Mouse (Mus musculus) neural tube, embryonic 14.5 days (tissue): Measurements from ENCODE around the gene Fat3. TPM values are rescaled to one million over a fixed set of nuclear protein-coding genes. Genes with fewer than 3 reads are reported as not detected.

ENCODE experiments used
- ATAC-seq: fragments of 200-750 bp; cut with Nextera tagmentation; 2 replicates; pipeline ENCODE4 v1.8.0; 2017; ENCODE audit warnings: low read depth, mild to moderate bottlenecking, moderate TSS enrichment, moderate library complexity
- H3K27ac ChIP-seq: fragments of 300-500 bp; sonication (generic); 2 replicates; pipeline ENCODE4 v1.5.1; 2014; ENCODE audit warnings: low read depth, mild to moderate bottlenecking, control low read depth, low read length, moderate library complexity, mixed read lengths
- H3K27me3 ChIP-seq: fragments of 300-500 bp; sonication (generic); 2 replicates; pipeline ENCODE4 v1.6.1; 2014; ENCODE audit warnings: low read length; ENCODE audit not compliant: control insufficient read depth, insufficient read depth
- H3K36me3 ChIP-seq: fragments of 300-500 bp; sonication (generic); 2 replicates; pipeline ENCODE4 v1.6.1; 2014; ENCODE audit warnings: low read length, mixed read lengths; ENCODE audit not compliant: control insufficient read depth, insufficient read depth
- H3K4me1 ChIP-seq: fragments of 300-500 bp; sonication (generic); 2 replicates; pipeline ENCODE4 v1.6.1; 2014; ENCODE audit warnings: low read length; ENCODE audit not compliant: control insufficient read depth, insufficient read depth
- H3K4me2 ChIP-seq: fragments of 300-500 bp; sonication (generic); 2 replicates; pipeline ENCODE4 v1.6.1; 2014; ENCODE audit warnings: mild to moderate bottlenecking, low read depth, low read length, control low read depth
- H3K4me3 ChIP-seq: fragments of 300-500 bp; sonication (generic); 2 replicates; pipeline ENCODE4 v1.5.1; 2014; ENCODE audit warnings: low read depth, low read length, control low read depth, mixed read lengths
- H3K9ac ChIP-seq: fragments of 300-500 bp; sonication (generic); replicated peaks from 2 replicates; pipeline ENCODE4 v1.6.1; 2014; ENCODE audit warnings: low read depth, mild to moderate bottlenecking, control low read depth, low read length, mixed read lengths
- H3K9me3 ChIP-seq: fragments of 300-500 bp; sonication (generic); 2 replicates; pipeline ENCODE4 v1.6.1; 2016; ENCODE audit warnings: low read length; ENCODE audit not compliant: control insufficient read depth
- WGBS: fragments of 180-500 bp; shearing (Covaris S2); extraction: QIAGEN DNeasy Blood & Tissue Kit; methylation state at CpG from one replicate; pipeline ENCODE4 v1.1.7; 2014; 5-methylcytosine and 5-hydroxymethylcytosine counted together
- polyA plus RNA-seq: library from polyadenylated mRNA; unstranded; fragments of >200 nt; fragmentation: Nextera tagmentation; extraction: Ambion mirVana; gene quantifications from 2 replicates; pipeline ENCODE4 v1.2.1, GENCODE M21; 2014

Fat3 gene
- polyA plus RNA-seq, 1 experiment from 2014 or later: 21.4 TPM

DNA sequence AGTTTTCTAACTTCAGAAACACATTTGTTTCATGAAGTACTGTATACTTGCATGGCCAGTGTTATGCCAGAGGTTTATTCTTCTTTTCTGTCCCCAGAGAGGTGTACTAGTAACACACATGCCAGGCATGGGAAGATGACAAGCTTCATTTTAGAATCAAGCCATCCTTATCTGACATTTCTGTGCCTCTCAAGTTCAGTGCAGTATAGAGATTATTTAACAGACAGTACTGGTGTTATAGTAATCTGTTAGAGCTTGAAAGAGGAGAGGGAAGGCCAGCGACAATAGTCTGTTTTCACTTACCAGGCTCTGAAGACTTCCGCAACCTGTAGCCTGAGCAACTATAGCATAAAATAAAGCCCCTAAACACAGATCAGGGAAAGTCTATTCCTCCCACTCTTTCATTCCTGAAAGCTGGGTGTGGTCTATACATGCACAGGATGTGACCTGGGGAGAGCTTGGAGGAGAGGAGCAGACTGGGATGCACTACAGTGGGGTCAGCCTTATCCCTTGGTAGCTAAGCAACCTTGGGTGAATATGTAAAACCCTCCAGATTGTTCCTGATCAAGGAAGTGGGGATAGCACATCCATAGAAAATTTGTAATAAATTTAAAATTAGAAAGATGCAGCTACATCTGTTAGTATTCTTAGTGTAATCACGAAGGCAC is 557.5 kb downstream of the Fat3 start:
- H3K9me3 ChIP-seq: no peaks in the 10 kb centered on the region
- no peak overlapping the region for H3K4me3 ChIP-seq
- 82% methylated on average over 3 of the region's 3 CpGs for WGBS
- H3K9ac ChIP-seq: no peak overlapping the region
- no peaks in the 10 kb centered on the region for H3K27me3 ChIP-seq
- no peak overlapping the region for H3K4me2 ChIP-seq
- no peak for ATAC-seq
- peaks cover 4% of the 10 kb centered on the region; the same call in 1 of the 2 replicates for H3K4me1 ChIP-seq
- H3K36me3 ChIP-seq: 0 out of 2 replicates have a peak, but pooled peaks cover 3% of the 10 kb centered on the region
- H3K27ac ChIP-seq: no peak overlapping the region

DNA sequence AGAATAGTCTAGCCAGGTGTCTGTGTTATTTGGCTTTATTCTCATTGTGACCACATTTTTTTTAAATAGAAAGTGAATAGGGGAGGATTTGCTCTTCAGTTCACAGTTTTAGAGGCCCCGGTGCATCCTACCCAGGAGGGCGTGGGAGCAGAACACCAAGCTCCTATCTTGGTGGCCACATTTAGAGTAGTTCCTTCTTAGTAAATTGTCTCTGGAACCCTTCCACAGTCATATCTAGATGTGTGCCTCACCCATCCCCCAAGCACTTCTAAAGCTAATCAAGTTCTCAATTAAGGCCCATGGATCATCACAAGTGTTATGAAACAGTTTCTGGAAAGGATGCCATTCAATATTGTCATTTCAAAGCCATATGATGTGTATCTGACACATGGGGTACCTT is 559.3 kb downstream of the Fat3 start:
- Histone ChIP-seq H3K27me3 (no peaks in the 10 kb centered on the region), H3K9me3 (no peaks in the 10 kb centered on the region), H3K4me3 (no peak overlapping the region), H3K4me2 (no peak overlapping the region), H3K36me3 (0 out of 2 replicates have a peak, but pooled peaks cover 3% of the 10 kb centered on the region), H3K4me1 (peaks cover 4% of the 10 kb centered on the region; the same call in 1 of the 2 replicates), H3K27ac (no peak overlapping the region), H3K9ac (no peak overlapping the region)
- 98% methylated on average over 2 of the region's 2 CpGs for WGBS
- ATAC-seq: no peak

DNA sequence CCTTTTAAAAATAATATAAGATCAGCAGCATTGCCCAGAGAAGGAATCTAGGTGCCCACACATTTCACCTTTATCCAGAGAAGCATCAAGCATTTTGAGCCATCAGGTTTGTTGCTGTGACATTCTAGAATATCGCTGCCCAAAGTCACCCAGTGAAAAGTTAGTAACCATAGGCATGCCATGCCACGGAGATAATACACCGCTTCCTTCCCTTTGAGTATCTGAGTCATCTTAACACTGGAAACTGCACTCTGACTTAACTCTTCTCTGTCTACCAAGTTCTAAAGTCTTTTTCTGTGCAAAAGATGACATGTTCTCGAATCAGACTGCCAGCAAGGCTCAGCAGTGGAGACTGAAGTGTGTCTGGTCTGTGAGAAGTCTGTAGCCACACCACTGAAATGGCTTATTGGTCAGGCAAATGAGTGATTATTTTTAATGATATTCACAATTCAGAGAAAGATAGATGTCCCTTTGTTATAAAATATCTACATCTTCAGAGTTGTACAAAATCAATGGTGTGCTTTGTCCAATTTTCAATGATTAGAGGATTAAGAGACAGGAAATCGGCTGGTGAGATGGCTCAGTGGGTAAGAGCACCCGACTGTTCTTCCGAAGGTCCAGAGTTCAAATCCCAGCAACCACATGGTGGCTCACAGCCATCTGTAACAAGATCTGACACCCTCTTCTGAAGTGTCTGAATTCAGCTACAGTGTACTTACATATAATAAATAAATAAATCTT is 560.0 kb downstream of the Fat3 start:
- H3K36me3 ChIP-seq: 0 out of 2 replicates have a peak, but pooled peaks cover 3% of the 10 kb centered on the region
- WGBS: 88% methylated on average over 7 of the region's 7 CpGs
- H3K9me3 ChIP-seq: no peaks in the 10 kb centered on the region
- H3K9ac ChIP-seq: no peak overlapping the region
- H3K4me2 ChIP-seq: no peak overlapping the region
- peaks cover 4% of the 10 kb centered on the region; the same call in 1 of the 2 replicates for H3K4me1 ChIP-seq
- ATAC-seq: no peak
- no peaks in the 10 kb centered on the region for H3K27me3 ChIP-seq
- no peak overlapping the region for H3K4me3 ChIP-seq
- H3K27ac ChIP-seq: no peak overlapping the region

DNA sequence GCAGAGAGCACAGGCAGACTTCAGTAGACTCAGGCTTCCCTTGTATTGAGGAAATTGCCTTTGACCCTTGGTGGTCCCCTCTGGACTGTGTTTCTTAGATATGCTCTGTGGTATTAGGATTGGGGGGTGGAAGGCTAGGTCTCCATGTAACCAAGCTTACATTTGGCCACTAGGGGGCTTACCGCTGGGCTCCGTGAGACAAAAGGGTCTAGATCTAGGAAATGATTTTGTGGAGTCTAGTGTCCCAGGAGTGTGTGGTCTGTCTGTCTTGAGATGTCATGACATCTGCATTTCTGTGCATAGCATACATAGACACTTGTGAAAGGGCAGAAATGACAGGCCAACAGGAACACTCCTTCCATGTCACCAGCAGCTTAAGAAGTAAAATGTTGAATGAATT is 561.5 kb downstream of the Fat3 start:
- Histone ChIP-seq H3K4me2 (no peak overlapping the region), H3K4me3 (no peak overlapping the region), H3K27ac (no peak overlapping the region), H3K27me3 (no peaks in the 10 kb centered on the region), H3K9ac (no peak overlapping the region), H3K9me3 (no peaks in the 10 kb centered on the region), H3K4me1 (peaks cover 4% of the 10 kb centered on the region; the same call in 1 of the 2 replicates), H3K36me3 (0 out of 2 replicates have a peak, but pooled peaks cover 2% of the 10 kb centered on the region)
- no peak for ATAC-seq
- WGBS: 55% methylated on average over 2 of the region's 2 CpGs

DNA sequence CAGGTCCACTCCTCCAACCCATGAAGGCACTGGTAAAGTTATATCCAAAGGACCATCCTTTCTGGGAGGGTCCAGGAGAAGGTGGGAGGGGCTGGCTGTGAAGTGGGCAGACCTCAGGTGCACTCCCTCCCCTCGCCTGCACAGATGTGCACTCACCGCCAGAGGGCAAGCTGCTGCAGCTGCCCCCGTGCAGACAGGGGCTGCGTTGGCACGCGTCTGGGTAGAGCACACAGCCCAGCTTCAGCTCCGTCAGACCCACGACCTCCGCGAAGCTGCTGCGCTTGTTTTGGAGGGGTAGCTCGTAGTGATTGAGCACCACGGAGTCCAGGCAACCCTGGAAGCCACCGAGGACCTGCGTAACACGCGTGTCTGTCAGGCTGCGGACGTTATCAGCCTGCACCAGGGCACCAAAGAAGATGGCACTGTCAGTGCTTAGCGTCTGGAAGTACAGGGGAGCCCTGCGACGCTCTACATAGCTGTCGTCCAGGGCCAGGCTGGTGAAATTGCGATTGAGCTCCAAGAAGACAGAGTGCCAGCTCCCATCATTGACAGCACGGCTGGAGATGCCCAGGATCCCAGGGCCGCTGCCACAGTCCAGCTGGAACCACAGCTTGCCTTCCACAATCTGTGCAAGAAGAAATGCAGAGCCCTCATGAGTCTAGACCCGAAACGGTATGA is 563.1 kb downstream of the Fat3 start:
- ATAC-seq: peak; percentile 39; the same call in 1 of the 2 replicates
- H3K27me3 ChIP-seq: no peaks in the 10 kb centered on the region
- H3K4me3 ChIP-seq: no peak overlapping the region
- no peak overlapping the region for H3K27ac ChIP-seq
- no peaks in the 10 kb centered on the region for H3K36me3 ChIP-seq
- no peaks in the 10 kb centered on the region for H3K9me3 ChIP-seq
- no peaks in the 10 kb centered on the region for H3K4me1 ChIP-seq
- H3K4me2 ChIP-seq: no peak overlapping the region
- no peak overlapping the region for H3K9ac ChIP-seq
- WGBS: 73% methylated on average over 28 of the region's 28 CpGs

DNA sequence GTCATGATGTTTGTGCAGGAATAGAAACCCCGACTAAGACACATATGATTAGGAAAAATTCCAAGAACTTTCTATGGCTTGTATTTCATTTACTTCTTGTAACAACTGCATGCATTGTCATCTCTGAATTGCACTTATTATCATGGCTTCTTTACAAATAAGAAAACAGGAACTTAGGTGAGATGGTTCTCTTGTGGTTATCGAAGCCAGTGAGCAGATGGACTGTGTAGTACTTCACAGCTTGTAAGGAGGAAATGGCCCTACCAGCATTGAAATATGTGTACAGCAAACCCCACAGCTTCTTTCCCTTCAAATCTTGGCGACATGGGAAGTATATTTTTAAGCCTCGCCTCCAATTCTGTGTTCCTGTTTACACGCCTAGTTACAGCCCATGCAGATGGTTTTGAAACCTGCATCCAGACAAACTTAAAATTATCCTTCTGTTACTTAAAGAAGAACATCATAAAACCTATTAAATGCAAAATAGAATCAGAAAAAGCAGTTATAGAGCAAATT is 570.1 kb downstream of the Fat3 start:
- no peak overlapping the region for H3K27ac ChIP-seq
- 86% methylated on average over 5 of the region's 5 CpGs for WGBS
- no peak overlapping the region for H3K4me3 ChIP-seq
- H3K27me3 ChIP-seq: no peaks in the 10 kb centered on the region
- no peak overlapping the region for H3K9ac ChIP-seq
- no peak for ATAC-seq
- no peaks in the 10 kb centered on the region for H3K9me3 ChIP-seq
- H3K36me3 ChIP-seq: no peaks in the 10 kb centered on the region
- no peak overlapping the region for H3K4me2 ChIP-seq
- H3K4me1 ChIP-seq: no peaks in the 10 kb centered on the region

DNA sequence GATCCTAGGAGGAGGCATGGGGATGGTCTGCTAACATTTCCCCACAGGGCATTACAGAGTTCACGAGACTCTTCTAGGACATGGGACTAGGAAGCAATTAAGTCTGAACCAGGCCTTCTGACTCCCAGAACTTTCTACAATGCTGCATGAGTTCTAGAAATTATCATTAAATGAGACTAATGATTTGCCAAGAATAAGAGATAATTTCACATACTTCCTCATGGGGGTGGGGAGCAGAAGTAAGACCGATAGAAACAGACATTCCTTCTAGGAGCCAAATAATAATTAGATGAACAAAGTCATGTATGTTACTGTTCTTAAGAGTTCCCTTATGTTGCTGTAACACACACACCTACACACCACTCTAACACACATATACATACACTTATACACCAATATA is 572.8 kb downstream of the Fat3 start:
- H3K27ac ChIP-seq: no peak overlapping the region
- ATAC-seq: no peak
- WGBS: 92% methylated on average over 2 of the region's 2 CpGs

DNA sequence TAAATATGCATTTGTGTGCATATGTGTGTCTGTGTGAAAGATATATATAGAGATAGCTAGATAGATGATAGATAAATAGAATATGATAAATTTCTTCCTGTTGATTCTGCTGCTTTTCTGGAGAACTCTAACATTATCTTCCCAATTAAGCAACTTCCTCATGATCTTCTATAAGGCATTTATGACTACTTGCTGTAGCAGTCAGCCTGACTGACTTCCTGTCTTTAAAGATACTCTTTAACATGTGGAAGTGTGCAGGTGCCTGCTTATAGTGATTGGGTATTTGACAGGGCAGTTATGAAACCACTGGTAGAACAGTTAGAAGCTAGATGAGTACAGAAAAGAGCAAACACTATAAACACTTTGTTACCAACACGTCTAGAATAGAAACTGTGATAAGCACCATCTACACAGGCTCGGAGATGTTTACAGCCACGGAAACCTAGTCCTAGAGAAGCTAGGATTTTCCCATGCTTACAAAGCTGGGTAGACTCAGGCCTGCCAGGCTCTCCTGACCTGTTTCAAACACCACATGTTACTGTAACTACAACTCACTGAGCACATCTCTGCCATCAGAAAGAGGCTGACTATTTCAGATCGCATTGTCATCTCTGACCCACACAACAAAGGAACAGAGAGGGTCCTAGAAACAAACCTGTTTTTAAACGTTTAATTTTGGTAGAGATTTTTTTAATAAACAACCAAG is 573.6 kb downstream of the Fat3 start:
- Histone ChIP-seq H3K27ac (no peak overlapping the region), H3K27me3 (no peaks in the 10 kb centered on the region), H3K36me3 (no peaks in the 10 kb centered on the region), H3K9me3 (no peaks in the 10 kb centered on the region), H3K9ac (no peak overlapping the region), H3K4me1 (no peaks in the 10 kb centered on the region), H3K4me3 (no peak overlapping the region), H3K4me2 (no peak overlapping the region)
- no peak for ATAC-seq
- WGBS: 88% methylated on average over 5 of the region's 5 CpGs

More for the DNA sequence above, 572.8 kb downstream of the Fat3 start:
- Histone ChIP-seq H3K9me3 (no peaks in the 10 kb centered on the region), H3K4me2 (no peak overlapping the region), H3K9ac (no peak overlapping the region), H3K4me3 (no peak overlapping the region), H3K4me1 (no peaks in the 10 kb centered on the region), H3K36me3 (no peaks in the 10 kb centered on the region), H3K27me3 (no peaks in the 10 kb centered on the region)
